Mouse (Mus musculus) intestine, embryonic 14.5 days (tissue): ENCODE results near the gene Acd. TPM values are rescaled to one million over a fixed set of nuclear protein-coding genes. Genes with fewer than 3 reads are reported as not detected.
A peak's percentile ranks its signal among the peaks of the same experiment; 100 is the strongest.

Experiments
- ATAC-seq: fragments of 200-750 bp; cut with Nextera tagmentation; replicated peaks from 2 replicates; pipeline ENCODE4 v1.8.0; 2017; ENCODE audit warnings: low read depth, moderate number of reproducible peaks, moderate TSS enrichment, moderate library complexity; ENCODE audit not compliant: low FRiP score, low TSS enrichment
- DNase-seq: peaks from one replicate; pipeline ENCODE4 v3.0.0-alpha.2; 2018; ENCODE audit warnings: low spot score
- H3K27ac ChIP-seq: fragments of 300-500 bp; sonication (generic); 2 replicates; pipeline ENCODE4 v1.5.1; 2014; ENCODE audit warnings: low read depth, mild to moderate bottlenecking, control low read depth
- H3K27me3 ChIP-seq: fragments of 300-500 bp; sonication (generic); replicated peaks from 2 replicates; pipeline ENCODE4 v1.6.1; 2014; ENCODE audit warnings: low read length, control low read depth; ENCODE audit not compliant: control insufficient read depth, insufficient read depth
- H3K36me3 ChIP-seq: fragments of 300-500 bp; sonication (generic); 2 replicates; pipeline ENCODE4 v1.6.1; 2014; ENCODE audit warnings: low read length, control low read depth; ENCODE audit not compliant: control insufficient read depth, insufficient read depth
- H3K4me1 ChIP-seq: fragments of 300-500 bp; sonication (generic); replicated peaks from 2 replicates; pipeline ENCODE4 v1.6.1; 2014; ENCODE audit warnings: low read length, control low read depth, mixed read lengths; ENCODE audit not compliant: control insufficient read depth, insufficient read depth
- H3K4me2 ChIP-seq: fragments of 300-500 bp; sonication (generic); 2 replicates; pipeline ENCODE4 v1.6.1; 2014; ENCODE audit warnings: low read length
- H3K4me3 ChIP-seq: fragments of 300-500 bp; sonication (generic); 2 replicates; pipeline ENCODE4 v1.5.1; 2014; ENCODE audit warnings: low read depth, low read length, control low read depth, mixed read lengths
- H3K9ac ChIP-seq: fragments of 300-500 bp; sonication (generic); 2 replicates; pipeline ENCODE4 v1.6.1; 2014; ENCODE audit warnings: mild to moderate bottlenecking, low read length
- H3K9me3 ChIP-seq: fragments of 300-500 bp; sonication (generic); 2 replicates; pipeline ENCODE4 v1.6.1; 2016; ENCODE audit warnings: low read length, control low read depth; ENCODE audit not compliant: control insufficient read depth
- WGBS: fragments of 180-500 bp; shearing (Covaris S2); extraction: QIAGEN DNeasy Blood & Tissue Kit; methylation state at CpG from one replicate; pipeline ENCODE4 v1.1.7; 2014; 5-methylcytosine and 5-hydroxymethylcytosine counted together
- polyA plus RNA-seq: library from polyadenylated mRNA; unstranded; fragments of >200 nt; fragmentation: Nextera tagmentation; extraction: Ambion mirVana; gene quantifications from 2 replicates; pipeline ENCODE4 v1.2.1, GENCODE M21; 2014

Gene Acd
- polyA plus RNA-seq, 1 experiment from 2014 or later = 61.8 TPM

DNA sequence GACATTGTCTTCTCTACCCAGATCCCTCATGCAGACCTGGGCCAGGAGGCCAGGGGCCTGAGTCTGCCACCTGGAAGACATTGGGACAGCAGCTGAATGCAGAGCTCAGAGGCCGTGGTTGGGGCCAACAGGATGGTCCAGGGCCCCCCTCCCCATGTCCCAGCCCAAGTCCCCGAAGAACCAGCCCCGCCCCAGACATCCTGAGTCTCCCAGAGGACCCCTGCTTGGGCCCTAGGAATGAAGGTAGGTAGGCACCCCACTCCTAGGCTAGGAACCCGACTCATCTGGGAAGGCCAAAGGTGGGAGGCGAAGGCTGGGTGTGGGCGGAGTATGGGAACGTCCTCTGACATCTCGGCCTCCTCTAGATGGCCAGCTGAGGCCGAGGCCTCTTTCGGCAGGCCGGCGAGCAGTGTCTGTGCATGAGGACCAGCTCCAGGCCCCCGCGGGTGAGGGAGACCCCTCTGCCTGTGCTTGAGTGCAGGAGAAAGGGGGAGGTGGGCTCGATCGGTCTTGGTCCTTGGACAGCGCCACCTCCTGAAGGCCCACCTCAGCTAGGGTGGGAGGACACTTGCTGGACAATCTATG lies 3.6 kb downstream of the Acd start:
- H3K4me2 ChIP-seq = no peak overlapping the region
- ATAC-seq = no peak
- 89% methylated on average over 17 of the region's 17 CpGs for WGBS
- peaks cover 19% of the 10 kb centered on the region for H3K4me1 ChIP-seq
- H3K36me3 ChIP-seq = peaks cover 21% of the 10 kb centered on the region
- H3K9me3 ChIP-seq = 0 out of 2 replicates have a peak, but pooled peaks cover 5% of the 10 kb centered on the region
- H3K4me3 ChIP-seq = no peak overlapping the region
- DNase-seq = no peak
- H3K9ac ChIP-seq = no peak overlapping the region
- 0 out of 2 replicates have a peak, but pooled peaks cover 3% of the 10 kb centered on the region for H3K27me3 ChIP-seq
- H3K27ac ChIP-seq = no peak overlapping the region

DNA sequence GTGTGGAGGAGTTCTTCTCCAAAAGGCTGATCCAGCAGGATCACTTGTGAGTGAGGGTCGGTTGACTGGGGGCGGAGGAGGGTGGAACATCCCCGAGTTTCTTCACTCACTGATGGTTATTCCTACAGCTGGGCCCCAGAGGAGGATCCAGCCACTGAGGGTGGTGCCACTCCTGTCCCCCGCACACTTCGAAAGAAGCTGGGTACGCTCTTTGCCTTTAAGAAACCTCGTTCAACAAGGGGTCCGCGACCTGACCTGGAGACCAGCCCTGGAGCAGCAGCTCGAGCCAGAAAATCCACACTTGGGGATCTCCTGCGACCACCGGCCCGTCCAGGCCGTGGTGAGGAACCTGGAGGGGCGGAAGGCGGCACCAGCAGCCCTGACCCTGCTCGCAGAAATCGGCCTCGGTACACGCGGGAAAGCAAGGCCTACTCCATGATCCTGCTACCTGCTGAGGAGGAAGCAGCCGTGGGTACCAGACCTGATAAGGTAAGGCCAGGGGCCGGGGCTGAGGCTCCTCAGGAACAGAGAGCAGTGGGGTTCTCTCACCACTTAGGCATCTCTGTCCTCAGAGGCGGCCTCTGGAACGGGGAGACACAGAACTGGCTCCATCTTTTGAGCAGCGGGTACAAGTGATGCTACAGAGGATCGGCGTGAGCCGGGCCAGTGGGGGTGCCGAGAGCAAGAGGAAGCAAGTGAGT lies 5.7 kb downstream of the Acd start:
- H3K36me3 ChIP-seq = peaks cover 21% of the 10 kb centered on the region
- no peak overlapping the region for H3K9ac ChIP-seq
- DNase-seq = no peak
- peaks cover 11% of the 10 kb centered on the region for H3K4me1 ChIP-seq
- H3K9me3 ChIP-seq = 0 out of 2 replicates have a peak, but pooled peaks cover 5% of the 10 kb centered on the region
- H3K4me3 ChIP-seq = no peak overlapping the region
- ATAC-seq = no peak
- H3K27me3 ChIP-seq = 0 out of 2 replicates have a peak, but pooled peaks cover 3% of the 10 kb centered on the region
- WGBS = 81% methylated on average over 30 of the region's 30 CpGs
- H3K27ac ChIP-seq = no peak overlapping the region
- no peak overlapping the region for H3K4me2 ChIP-seq

DNA sequence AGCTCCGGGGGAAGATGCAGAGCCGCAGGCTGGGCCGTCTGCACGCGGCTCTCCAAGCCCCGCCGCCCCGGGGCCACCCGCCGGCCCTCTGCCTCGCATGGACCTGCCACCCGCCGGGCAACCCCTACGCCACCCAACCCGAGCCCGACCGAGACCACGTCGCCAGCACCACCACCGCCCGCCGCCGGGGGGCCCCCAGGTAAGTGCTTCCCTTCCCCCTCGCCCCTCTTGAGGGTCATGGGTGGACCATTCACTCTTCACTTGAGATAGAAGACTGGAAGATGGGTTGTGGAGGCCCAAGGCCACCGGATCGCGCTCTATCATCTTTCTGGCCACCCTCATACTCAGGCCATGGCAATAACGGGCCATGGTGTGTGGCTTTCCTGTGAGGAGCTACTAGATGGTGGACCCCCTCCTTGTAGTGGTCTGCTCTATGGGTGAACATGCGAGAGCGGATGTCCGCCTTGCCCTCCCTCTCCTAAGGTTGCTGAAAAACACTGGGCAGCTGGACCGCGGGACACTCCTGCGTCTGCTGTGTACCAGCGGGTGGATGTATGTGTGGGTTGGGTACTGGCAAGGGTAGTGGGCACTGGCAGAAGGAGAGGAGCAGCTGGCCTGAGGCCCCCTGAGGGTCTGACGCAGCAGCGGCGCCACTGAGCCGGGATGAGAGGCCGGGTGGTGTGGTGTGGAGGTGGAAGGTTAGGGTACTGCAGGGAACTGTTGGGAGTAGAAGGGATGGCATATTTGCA lies 6.7 kb downstream of the Acd start:
- Histone ChIP-seq H3K4me1 (peaks cover 7% of the 10 kb centered on the region), H3K27me3 (0 out of 2 replicates have a peak, but pooled peaks cover 3% of the 10 kb centered on the region), H3K9ac (0 out of 2 replicates have a peak overlapping the region, but pooled peaks have one; percentile 20), H3K4me3 (peak overlapping the region; percentile 37), H3K27ac (no peak overlapping the region), H3K9me3 (0 out of 2 replicates have a peak, but pooled peaks cover 5% of the 10 kb centered on the region), H3K36me3 (peaks cover 21% of the 10 kb centered on the region), H3K4me2 (peak overlapping the region; percentile 94)
- DNase-seq = no peak
- peak; percentile 25; the same call in 1 of the 2 replicates for ATAC-seq
- WGBS = 9% methylated on average over 38 of the region's 40 CpGs

DNA sequence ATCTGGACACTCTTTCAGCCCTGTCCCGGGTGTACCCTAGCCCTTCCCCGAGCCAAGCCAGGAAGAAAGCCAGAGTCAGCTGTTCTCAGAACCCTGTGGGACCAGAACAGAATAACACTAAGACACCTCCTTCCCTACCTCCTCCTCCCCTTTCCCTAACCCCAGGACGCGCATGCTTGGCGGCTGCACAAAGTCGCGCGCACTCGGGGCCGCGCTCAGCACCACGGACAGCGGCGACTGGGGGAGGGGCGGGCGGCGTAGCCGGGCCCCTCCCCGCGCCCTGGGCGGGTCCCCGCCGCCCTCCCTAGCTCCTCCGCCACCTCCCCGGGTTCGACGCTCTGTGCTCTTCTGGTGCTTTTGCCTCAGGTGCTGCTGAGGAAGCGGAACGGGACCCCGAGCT lies 7.3 kb downstream of the Acd start:
- 0 out of 2 replicates have a peak, but pooled peaks cover 5% of the 10 kb centered on the region for H3K9me3 ChIP-seq
- 2% methylated on average over 29 of the region's 30 CpGs for WGBS
- no peak overlapping the region for H3K27ac ChIP-seq
- 0 out of 2 replicates have a peak, but pooled peaks cover 3% of the 10 kb centered on the region for H3K27me3 ChIP-seq
- peak overlapping the region; percentile 37 for H3K4me3 ChIP-seq
- H3K4me1 ChIP-seq = peaks cover 7% of the 10 kb centered on the region
- peak overlapping the region; percentile 94 for H3K4me2 ChIP-seq
- H3K36me3 ChIP-seq = peaks cover 21% of the 10 kb centered on the region
- 0 out of 2 replicates have a peak overlapping the region, but pooled peaks have one; percentile 20 for H3K9ac ChIP-seq
- ATAC-seq (peak; percentile 42; the same call in 1 of the 2 replicates), DNase-seq (peak; percentile 91)

DNA sequence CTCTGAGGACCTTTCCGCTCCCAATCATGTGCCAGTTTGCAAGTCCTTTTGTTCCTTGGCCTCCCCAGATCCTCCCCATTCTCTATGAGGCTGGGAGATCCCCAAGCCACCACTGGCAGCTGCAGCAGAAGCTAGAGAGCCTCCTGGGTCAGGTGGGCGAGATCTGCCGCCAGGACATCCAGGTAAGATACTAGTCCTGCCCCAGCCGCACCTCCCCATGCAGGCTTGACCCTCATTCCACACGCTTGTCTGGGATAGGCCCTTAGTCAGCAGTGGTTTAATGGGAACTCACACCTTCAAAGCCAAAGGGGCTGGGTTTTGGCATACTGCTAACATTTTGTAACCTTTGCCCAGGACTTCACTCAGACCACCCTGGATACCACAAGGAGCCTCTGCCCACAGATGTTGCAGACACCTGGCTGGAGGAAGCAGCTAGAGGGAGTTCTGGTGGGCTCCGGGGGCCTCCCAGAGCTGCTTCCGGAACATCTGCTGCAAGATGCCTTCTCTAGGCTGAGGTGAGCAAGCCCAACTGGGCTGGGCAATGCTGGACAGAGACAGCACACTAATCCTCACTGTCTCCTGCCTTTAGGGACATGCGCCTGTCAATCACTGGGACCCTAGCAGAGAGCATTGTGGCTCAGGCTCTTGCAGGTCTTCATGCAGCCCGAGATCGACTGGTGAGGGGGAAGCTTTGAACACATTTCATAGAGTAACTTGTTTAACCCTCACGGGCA lies 8.3 kb downstream of the Acd start:
- Histone ChIP-seq H3K4me2 (no peak overlapping the region), H3K9me3 (0 out of 2 replicates have a peak, but pooled peaks cover 5% of the 10 kb centered on the region), H3K9ac (no peak overlapping the region), H3K4me3 (no peak overlapping the region), H3K36me3 (peaks cover 11% of the 10 kb centered on the region), H3K27me3 (0 out of 2 replicates have a peak, but pooled peaks cover 3% of the 10 kb centered on the region), H3K4me1 (peaks cover 7% of the 10 kb centered on the region), H3K27ac (no peak overlapping the region)
- no peak for DNase-seq
- 94% methylated on average over 11 of the region's 11 CpGs for WGBS
- no peak for ATAC-seq

DNA sequence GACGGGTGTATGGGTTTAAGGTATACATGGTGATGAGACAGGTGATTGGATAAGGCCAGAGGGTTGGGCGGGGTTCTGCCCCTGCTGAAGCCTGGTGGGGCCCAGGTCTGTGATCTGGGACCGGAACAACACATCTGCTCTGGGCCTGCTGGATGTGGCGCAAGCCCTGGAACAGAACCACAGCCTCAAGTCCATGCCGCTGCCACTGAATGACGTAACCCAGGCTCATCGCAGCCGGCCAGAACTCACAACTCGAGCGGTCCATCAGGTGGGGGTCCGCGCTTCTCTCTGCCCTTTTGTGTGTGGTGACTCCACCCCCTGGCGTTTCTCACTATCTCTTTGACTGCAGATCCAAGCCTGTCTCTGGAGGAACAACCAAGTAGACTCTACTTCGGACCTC lies 9.9 kb downstream of the Acd start:
- DNase-seq (no peak), ATAC-seq (no peak)
- H3K4me2 ChIP-seq = no peak overlapping the region
- 0 out of 2 replicates have a peak, but pooled peaks cover 3% of the 10 kb centered on the region for H3K27me3 ChIP-seq
- H3K36me3 ChIP-seq = no peaks in the 10 kb centered on the region
- H3K9ac ChIP-seq = no peak overlapping the region
- H3K4me1 ChIP-seq = peaks cover 7% of the 10 kb centered on the region
- 0 out of 2 replicates have a peak, but pooled peaks cover 5% of the 10 kb centered on the region for H3K9me3 ChIP-seq
- H3K4me3 ChIP-seq = no peak overlapping the region
- no peak overlapping the region for H3K27ac ChIP-seq
- WGBS = 72% methylated on average over 14 of the region's 14 CpGs

DNA sequence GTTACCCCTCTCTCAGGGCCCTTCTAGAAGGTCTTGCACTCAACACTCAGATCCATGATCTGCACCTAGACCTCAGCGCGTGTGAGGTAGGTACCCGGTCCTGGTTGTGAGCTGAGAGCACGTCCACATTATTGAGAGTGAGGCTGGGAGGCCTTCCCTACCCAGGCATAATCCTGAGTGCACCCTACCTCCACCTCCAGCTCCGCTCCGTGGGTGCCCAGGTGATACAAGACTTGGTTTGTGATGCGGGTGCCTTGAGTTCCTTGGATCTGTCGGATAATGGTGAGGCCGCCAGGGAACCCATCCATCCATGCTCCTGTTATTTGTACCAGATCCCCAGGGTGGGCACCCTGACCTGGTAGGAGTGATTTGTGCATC lies 10.9 kb downstream of the Acd start:
- no peaks in the 10 kb centered on the region for H3K36me3 ChIP-seq
- no peak for ATAC-seq
- DNase-seq = no peak

More for the DNA sequence above, 10.9 kb downstream of the Acd start:
- Histone ChIP-seq H3K27me3 (0 out of 2 replicates have a peak, but pooled peaks cover under 1% of the 10 kb centered on the region), H3K9me3 (0 out of 2 replicates have a peak, but pooled peaks cover 5% of the 10 kb centered on the region), H3K4me2 (no peak overlapping the region), H3K27ac (no peak overlapping the region), H3K4me1 (peaks cover 7% of the 10 kb centered on the region), H3K4me3 (no peak overlapping the region), H3K9ac (no peak overlapping the region)
- WGBS = 89% methylated on average over 9 of the region's 9 CpGs
